Mouse (Mus musculus): ENCODE data around the gene Gm45713. TPM values are rescaled to one million over a fixed set of nuclear protein-coding genes. Genes with fewer than 3 reads are reported as not detected.
"Not testable (repeated sequence)": the region's sequence is repeated elsewhere in the genome, so short reads cannot be mapped to it uniquely, and the experiment has no call there.

The Gm45713 gene
- total RNA-seq, 2 experiments from 2014 or later, result 0.50 TPM; not detected in 1

- DNase-seq, result no peak
These were observed 12.9 kb downstream of the Gm45713 start for GRCm38 (mm10) chr7:45123186-45123570.

- DNase-seq, result no peak
These were observed 13.4 kb downstream of the Gm45713 start for GRCm38 (mm10) chr7:45122561-45123185.

GRCm38 (mm10) chr7:45121966-45122365 lies 14.1 kb downstream of the Gm45713 start:
- no peak for DNase-seq

GRCm38 (mm10) chr7:45121404-45121803 lies 14.6 kb downstream of the Gm45713 start:
- DNase-seq, result no peak

- no peak for DNase-seq
These were observed 16.0 kb downstream of the Gm45713 start for GRCm38 (mm10) chr7:45119780-45120709.

- DNase-seq, result no peak
These were observed 17.7 kb downstream of the Gm45713 start for GRCm38 (mm10) chr7:45118336-45118735.

GRCm38 (mm10) chr7:45117566-45117965 lies 18.5 kb downstream of the Gm45713 start:
- no peak for DNase-seq

GRCm38 (mm10) chr7:45113476-45113875 lies 22.6 kb downstream of the Gm45713 start:
- DNase-seq, result no peak

- DNase-seq, result no peak
These were observed 23.5 kb downstream of the Gm45713 start for GRCm38 (mm10) chr7:45112529-45112928.

- DNase-seq, result no peak
These were observed 24.1 kb downstream of the Gm45713 start for GRCm38 (mm10) chr7:45111940-45112339.

- not testable (repeated sequence) for DNase-seq
These were observed 25.9 kb downstream of the Gm45713 start for GRCm38 (mm10) chr7:45110089-45110488.

- DNase-seq, result no peak
These were observed 28.9 kb downstream of the Gm45713 start for GRCm38 (mm10) chr7:45107052-45107645.

GRCm38 (mm10) chr7:45106441-45106840 lies 29.6 kb downstream of the Gm45713 start:
- no peak for DNase-seq

- no peak for DNase-seq
These were observed 30.5 kb downstream of the Gm45713 start for GRCm38 (mm10) chr7:45105491-45105890.

GRCm38 (mm10) chr7:45104941-45105340 lies 31.1 kb downstream of the Gm45713 start:
- no peak for DNase-seq

- DNase-seq, result peak in 1 of 2 experiments; percentile 45
These were observed 32.3 kb downstream of the Gm45713 start, which contains the start of gene Fcgrt for GRCm38 (mm10) chr7:45103652-45104180. Fcgrt (minus strand) TSS chr7:45103851.

- no peak for DNase-seq
These were observed 33.0 kb downstream of the Gm45713 start for GRCm38 (mm10) chr7:45102940-45103585.

GRCm38 (mm10) chr7:45102441-45102840 lies 33.6 kb downstream of the Gm45713 start:
- no peak for DNase-seq

GRCm38 (mm10) chr7:45100046-45100445 lies 36.0 kb downstream of the Gm45713 start:
- DNase-seq, result no peak

GRCm38 (mm10) chr7:45098541-45099240 lies 37.3 kb downstream of the Gm45713 start:
- no peak for DNase-seq

GRCm38 (mm10) chr7:45097479-45097878 lies 38.6 kb downstream of the Gm45713 start:
- no peak for DNase-seq

- DNase-seq, result not testable (repeated sequence)
These were observed 40.1 kb downstream of the Gm45713 start for GRCm38 (mm10) chr7:45095965-45096364.

Data from layer of hippocampus, postnatal 36 days (tissue).